Mouse (Mus musculus) thymus, adult 2 months (tissue): ENCODE measurements around the gene Ccdc28b.

Experiments used
- CTCF ChIP-seq: fragments of 200-500 bp; IDR thresholded peaks from 2 replicates; pipeline ENCODE4 v1.5.1; 2012; ENCODE audit warnings: mild to moderate bottlenecking, control low read depth, low read length, moderate library complexity, borderline replicate concordance; ENCODE audit not compliant: control insufficient read depth, poor library complexity, insufficient read depth; ENCODE audit errors: extremely low read depth
- POLR2A ChIP-seq: fragments of 200-500 bp; IDR thresholded peaks from 2 replicates; pipeline ENCODE4 v1.6.1; 2012; ENCODE audit warnings: mild to moderate bottlenecking, low read length, control low read depth, moderate library complexity; ENCODE audit not compliant: control insufficient read depth, poor library complexity, insufficient read depth; ENCODE audit errors: extremely low read depth

DNA sequence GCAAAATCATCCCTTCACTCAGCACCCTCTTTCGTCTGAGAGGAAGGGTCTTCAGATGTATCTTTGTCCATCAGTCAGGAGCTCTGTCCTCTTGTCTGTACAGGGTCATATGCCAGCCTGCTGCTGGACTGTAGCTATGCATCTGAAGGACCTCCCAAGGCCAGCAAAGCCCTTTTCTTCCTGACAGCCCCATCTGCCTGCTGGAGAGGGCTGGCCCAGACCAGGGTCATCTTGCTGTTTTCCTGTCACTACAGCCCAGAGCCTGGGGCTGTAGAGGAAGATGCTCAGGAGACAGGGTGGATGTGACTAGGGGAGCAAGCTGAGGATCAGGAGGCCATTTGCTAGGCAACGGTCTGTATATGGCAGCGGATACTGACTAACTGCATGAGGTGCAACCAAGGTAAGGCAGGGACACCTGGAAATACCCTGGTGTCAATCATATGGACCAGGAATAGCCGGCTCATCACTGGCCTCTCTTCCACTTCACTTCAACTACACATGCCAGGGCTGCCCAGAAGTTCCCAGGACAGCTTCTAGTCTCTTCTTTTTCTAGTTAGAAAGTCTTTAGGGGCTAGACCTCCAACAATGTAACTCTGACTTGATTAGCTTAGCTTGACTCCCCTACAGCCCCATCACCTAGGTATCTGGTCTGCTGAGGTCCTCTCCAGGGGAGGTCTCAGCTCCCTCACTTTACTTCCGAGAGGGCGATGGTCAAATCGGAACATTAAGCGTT is 778 bp downstream of the Ccdc28b start:
- TF ChIP-seq POLR2A = no peak
- no peak for TF ChIP-seq CTCF
